Mouse (Mus musculus) kidney, adult 11 months (tissue): ENCODE results near the gene Cemip2.
A peak's percentile ranks its signal among the peaks of the same experiment; 100 is the strongest.

Experiments
- DNase-seq: peaks from one replicate; pipeline ENCODE4 v3.0.0; 2022

Gene Cemip2

GRCm38 (mm10) chr19:21778147-21778917 is at the start of gene Cemip2:
Gene Cemip2, plus strand, starts transcription at chr19:21778342.
- peak; percentile 96 for DNase-seq

- DNase-seq, result no peak
Observed at GRCm38 (mm10) chr19:21728342-21728741, 49.8 kb upstream of the Cemip2 start.

- no peak for DNase-seq
Observed at GRCm38 (mm10) chr19:21731887-21732286, 46.3 kb upstream of the Cemip2 start.

- no peak for DNase-seq
Observed at GRCm38 (mm10) chr19:21733176-21733575, 45.0 kb upstream of the Cemip2 start.

GRCm38 (mm10) chr19:21734112-21734511 is 44.0 kb upstream of the Cemip2 start:
- DNase-seq, result no peak

GRCm38 (mm10) chr19:21737446-21737845 is 40.7 kb upstream of the Cemip2 start:
- DNase-seq, result no peak

GRCm38 (mm10) chr19:21737881-21738590 is 40.1 kb upstream of the Cemip2 start:
- DNase-seq, result peak; percentile 46

GRCm38 (mm10) chr19:21738591-21739280 is 39.4 kb upstream of the Cemip2 start:
- no peak for DNase-seq

- DNase-seq, result no peak
Observed at GRCm38 (mm10) chr19:21742138-21742537, 36.0 kb upstream of the Cemip2 start.

- DNase-seq, result no peak
Observed at GRCm38 (mm10) chr19:21745586-21745985, 32.6 kb upstream of the Cemip2 start.

- DNase-seq, result peak; percentile 31
Observed at GRCm38 (mm10) chr19:21747356-21747755, 30.8 kb upstream of the Cemip2 start.

- no peak for DNase-seq
Observed at GRCm38 (mm10) chr19:21750154-21750553, 28.0 kb upstream of the Cemip2 start.

- no peak for DNase-seq
Observed at GRCm38 (mm10) chr19:21761676-21762075, 16.5 kb upstream of the Cemip2 start.

- DNase-seq, result no peak
Observed at GRCm38 (mm10) chr19:21764013-21764412, 14.1 kb upstream of the Cemip2 start.

GRCm38 (mm10) chr19:21764738-21765137 is 13.4 kb upstream of the Cemip2 start:
- DNase-seq, result no peak

GRCm38 (mm10) chr19:21767500-21768045 is 10.6 kb upstream of the Cemip2 start:
- no peak for DNase-seq

- no peak for DNase-seq
Observed at GRCm38 (mm10) chr19:21769796-21770195, 8.3 kb upstream of the Cemip2 start.

GRCm38 (mm10) chr19:21771586-21771985 is 6.6 kb upstream of the Cemip2 start:
- no peak for DNase-seq

GRCm38 (mm10) chr19:21773621-21774020 is 4.5 kb upstream of the Cemip2 start:
- DNase-seq, result no peak

GRCm38 (mm10) chr19:21775629-21776028 is 2.5 kb upstream of the Cemip2 start:
- no peak for DNase-seq

- no peak for DNase-seq
Observed at GRCm38 (mm10) chr19:21776671-21777070, 1.5 kb upstream of the Cemip2 start.

- peak; percentile 58 for DNase-seq
Observed at GRCm38 (mm10) chr19:21777171-21777731, 891 bp upstream of the Cemip2 start.

GRCm38 (mm10) chr19:21779106-21779505 is 964 bp downstream of the Cemip2 start:
- DNase-seq, result no peak
